Mouse (Mus musculus) stomach, postnatal 0 days (tissue): ENCODE data around the gene Fau.

ENCODE experiments used
- CTCF ChIP-seq: IDR thresholded peaks from 2 replicates; pipeline ENCODE4 v1.5.1; 2016; ENCODE audit warnings: antibody characterized with exemption, low read depth, mild to moderate bottlenecking, moderate library complexity
- EP300 ChIP-seq: optimal IDR thresholded peaks from 2 replicates; pipeline ENCODE3; 2016; ENCODE audit warnings: antibody characterized with exemption

GRCm38 (mm10) chr19:6047899-6048166 is 9.8 kb upstream of the Fau start:
- TF ChIP-seq CTCF (no peak), EP300 (no peak)
